Mouse (Mus musculus): ENCODE data around the gene Spi1. TPM values are rescaled to one million over a fixed set of nuclear protein-coding genes. Genes with fewer than 3 reads are reported as not detected.
"Not testable (repeated sequence)": the region's sequence is repeated elsewhere in the genome, so short reads cannot be mapped to it uniquely, and the experiment has no call there.

Gene Spi1
- 37.8 and 54.1 TPM in 2 replicates for total RNA-seq (2015; ENCODE audit: low replicate concordance)
- 21.9 and 31.9 TPM in 2 replicates for total RNA-seq (2017; ENCODE audit: low replicate concordance)

DNA sequence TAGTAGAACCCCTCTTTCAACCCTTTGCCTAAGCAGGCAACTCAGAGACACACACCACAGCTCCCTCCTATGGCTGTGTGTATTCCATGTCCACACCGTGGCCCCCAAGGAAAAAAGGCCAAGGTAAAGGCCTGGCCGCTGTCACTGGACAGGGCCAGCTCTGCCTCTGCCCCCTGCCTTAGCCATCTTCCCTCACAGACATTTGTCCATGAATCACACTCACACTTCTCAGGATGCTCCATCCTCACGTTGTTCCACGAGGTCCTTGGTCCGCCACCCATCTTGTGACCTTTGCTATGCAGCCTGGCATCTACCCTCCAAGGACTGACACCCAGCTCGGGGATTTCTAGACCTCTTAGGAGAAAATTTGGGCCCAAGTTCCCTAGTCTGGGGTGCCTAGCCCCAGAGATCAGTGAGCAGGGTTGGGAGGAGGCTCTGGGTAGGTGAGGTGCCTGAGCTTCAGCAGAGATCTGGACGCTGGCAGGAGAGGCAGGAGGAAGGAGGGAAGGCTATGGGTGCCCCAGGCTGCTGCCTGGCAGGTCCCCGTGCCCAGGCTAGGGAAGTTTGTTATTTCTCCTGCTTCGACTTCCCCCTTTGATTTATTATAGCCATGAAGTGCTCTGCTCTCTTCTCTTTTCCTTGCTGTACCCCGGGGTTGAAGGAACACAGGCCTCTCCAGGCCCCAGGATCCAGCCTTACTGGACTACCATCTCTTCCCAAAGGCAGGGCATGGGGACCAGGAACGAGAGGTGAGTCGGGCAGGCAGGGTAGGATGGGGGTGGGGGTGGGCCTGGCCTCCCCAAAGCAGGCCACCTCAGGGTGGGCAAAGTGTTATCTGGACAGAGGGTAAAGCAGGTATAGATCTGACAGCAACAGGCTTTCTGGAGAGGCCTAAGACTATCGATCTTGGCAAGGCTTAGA lies at the start of gene Spi1:
Gene Spi1 (plus strand): TSS at position 616 of the 921 bp plus-strand sequence.
- no peak for ATAC-seq (replicated peaks; ENCODE audit: low FRiP score, poor library complexity, severe bottlenecking)

DNA sequence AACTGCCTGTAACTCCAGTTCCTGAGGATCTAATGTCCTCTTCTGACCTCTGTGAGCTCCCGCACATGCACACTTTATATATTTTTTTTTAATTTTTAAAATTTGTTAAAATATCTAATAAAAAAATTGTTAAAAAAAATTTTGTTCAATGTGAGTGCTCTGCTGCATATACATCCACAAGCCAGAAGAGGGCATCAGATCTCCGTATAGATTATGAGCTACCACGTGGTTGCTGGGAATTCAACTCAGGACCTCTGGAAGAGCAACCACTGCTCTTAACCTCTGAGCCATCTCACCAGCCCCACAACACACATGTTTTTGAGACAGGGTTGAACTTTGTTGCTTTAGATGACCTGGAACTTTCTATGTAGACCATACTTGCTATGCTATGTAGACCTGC lies 49.2 kb upstream of the Spi1 start:
- no peak for ATAC-seq (replicated peaks; ENCODE audit: low FRiP score, poor library complexity, severe bottlenecking)

DNA sequence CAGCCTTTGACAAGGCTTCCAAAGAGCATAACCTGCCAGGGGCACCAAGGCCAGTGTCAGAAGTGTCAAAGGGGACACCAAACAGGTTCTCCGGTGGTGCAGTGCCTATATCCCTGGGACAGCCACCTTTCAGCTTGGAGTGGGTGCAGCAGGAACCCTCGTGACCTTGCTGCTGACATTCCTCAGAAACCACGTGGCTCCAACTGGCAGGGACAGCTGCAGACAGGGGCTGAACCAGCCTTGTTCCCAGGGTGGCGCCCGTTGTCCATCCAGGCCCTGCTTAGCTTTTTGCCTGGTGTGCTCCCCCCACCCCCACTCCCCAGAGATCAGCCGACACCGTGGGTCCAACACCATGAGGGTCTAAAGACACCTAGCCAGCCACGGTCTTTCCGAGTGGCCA lies 46.8 kb upstream of the Spi1 start, which contains the start of gene Rapsn:
Gene Rapsn (plus strand): TSS at position 236 of the 400 bp plus-strand sequence.
- ATAC-seq (replicated peaks; ENCODE audit: low FRiP score, poor library complexity, severe bottlenecking) = no peak

DNA sequence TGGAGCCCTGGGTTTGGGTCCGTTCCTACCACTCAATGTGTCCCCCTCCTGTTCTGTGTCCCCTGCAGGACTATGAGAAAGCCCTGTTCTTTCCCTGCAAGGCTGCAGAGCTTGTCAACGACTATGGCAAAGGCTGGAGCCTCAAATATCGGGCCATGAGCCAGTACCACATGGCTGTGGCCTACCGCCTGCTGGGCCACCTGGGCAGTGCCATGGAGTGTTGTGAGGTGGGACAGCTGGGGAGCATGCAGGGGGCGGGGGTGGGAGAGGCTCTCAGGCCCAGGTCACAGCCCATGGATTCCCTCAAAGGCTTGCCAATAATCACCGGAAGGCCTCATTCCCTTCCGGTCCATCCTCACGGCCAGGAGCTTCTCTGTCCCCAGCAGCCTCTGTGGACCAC lies 40.4 kb upstream of the Spi1 start:
- ATAC-seq (replicated peaks; ENCODE audit: low FRiP score, poor library complexity, severe bottlenecking) = no peak

DNA sequence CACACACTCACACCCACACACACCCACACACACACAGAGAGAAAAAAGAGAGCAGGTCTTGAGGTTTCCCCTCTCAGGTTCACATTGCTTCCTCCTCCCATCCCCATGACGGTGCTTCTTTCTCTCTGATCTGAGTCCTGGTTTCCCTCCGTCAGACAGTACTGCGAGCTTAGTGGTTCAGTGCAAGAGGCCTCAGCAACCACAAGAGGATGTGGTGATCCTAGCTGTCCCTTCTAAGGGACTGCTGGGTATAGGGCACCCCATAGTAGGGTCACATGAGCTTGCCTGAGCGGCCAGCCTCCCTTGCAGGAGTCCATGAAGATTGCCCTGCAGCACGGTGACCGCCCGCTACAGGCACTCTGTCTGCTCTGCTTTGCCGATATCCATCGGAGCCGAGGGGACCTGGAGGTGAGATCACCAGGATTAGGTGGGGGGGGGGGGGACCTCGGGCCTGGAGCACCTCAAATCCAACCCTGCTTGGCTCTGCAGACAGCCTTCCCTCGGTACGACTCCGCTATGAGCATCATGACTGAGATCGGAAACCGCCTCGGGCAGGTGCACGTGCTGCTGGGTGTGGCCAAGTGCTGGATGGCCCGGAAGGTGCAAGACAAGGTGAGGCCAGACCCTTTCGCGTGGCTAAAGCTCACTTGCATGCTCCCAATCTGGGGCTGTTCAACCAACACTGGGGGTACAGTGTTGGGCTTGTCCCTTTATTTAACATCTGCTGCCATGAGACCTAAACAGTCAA lies 39.4 kb upstream of the Spi1 start:
- no peak for ATAC-seq (replicated peaks; ENCODE audit: low FRiP score, poor library complexity, severe bottlenecking)

DNA sequence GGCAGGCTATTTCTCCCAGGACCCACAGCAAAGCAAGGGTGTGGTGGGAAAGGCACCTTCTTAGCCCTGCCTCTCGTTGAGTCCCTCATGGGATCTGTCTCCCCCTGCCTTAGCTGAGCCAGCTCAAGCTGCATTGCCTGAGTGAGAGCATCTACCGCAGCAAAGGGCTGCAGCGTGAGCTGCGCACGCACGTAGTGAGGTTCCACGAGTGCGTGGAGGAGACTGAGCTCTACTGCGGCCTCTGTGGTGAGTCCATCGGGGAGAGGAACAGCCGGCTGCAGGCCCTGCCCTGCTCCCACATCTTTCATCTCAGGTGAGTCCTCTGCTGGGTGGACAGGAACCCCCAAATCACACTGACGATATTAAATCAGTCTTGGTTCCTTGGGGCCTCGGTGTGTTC lies 37.5 kb upstream of the Spi1 start:
- no peak for ATAC-seq (replicated peaks; ENCODE audit: low FRiP score, poor library complexity, severe bottlenecking)

DNA sequence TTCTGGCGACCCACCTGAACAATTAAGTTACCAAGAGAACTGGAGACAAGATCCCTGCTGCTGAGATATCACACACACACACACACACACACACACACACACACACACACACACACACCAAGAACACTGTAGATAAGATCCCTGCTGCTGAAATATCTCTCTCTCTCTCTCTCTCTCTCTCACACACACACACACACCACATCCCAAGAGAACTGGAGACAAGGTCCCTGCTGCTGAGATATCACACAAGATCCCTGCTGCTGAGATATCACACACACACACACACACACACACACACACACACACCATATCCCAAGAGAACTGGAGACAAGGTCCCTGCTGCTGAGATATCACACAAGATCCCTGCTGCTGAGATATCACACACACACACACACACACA lies 36.4 kb upstream of the Spi1 start:
- not testable (repeated sequence) for ATAC-seq (replicated peaks; ENCODE audit: low FRiP score, poor library complexity, severe bottlenecking)

DNA sequence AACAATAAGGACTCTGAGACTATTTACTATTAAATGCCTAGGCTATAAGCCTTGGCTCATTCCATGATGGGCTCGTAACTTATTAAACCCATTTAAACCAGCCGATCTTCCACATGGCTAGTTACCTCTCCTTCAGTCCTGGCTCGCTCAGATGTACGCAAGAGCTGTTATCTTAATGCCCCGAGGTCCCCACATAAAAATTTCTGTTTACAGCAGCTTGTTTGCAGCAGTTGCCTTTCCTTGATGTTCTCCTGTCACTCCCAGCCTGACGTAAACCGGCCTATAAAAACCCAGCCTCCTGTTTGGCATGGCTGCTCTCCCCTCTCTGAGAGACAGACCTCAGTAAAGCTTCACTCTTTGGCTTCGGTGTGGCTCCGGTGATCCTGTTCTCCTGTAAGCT lies 34.8 kb upstream of the Spi1 start:
- no peak for ATAC-seq (replicated peaks; ENCODE audit: low FRiP score, poor library complexity, severe bottlenecking)

DNA sequence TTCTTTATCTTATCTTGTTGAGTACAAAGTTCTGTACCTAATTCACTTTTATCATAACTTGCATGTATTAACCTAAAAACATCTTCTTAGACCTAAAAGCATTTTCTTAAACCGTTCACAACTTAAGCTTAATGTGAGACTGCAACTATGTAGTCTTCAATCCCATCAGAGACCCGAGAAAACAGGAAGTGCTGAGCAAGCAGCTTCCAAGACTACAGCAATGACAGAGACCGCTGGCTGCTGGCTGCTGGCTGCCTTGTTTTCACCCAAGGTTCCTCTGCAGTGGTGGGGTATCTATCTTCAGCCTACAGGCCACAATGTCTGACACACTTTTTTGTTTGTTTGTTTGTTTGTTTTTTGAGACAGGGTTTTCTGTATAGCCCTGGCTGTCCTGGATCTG lies 30.3 kb upstream of the Spi1 start:
- ATAC-seq (replicated peaks; ENCODE audit: low FRiP score, poor library complexity, severe bottlenecking) = no peak

DNA sequence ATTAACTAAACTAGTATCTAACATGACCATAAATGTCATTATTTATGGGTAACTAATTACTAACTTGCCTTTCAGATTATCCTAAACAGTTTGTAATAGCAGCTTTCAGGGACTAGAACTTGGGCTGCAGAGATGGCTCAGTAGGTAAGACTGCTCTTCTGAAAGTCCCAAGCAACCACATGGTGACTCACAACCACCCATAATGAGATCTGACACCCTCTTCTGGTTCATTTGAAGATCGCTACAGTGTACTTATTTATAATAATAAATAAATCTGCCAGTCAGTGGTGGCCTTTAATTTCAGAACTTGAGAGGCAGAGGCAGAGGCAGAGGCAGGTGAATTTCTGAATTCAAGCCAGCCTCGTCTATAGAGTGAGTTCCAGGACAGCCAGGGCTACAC lies 29.4 kb upstream of the Spi1 start:
- ATAC-seq (replicated peaks; ENCODE audit: low FRiP score, poor library complexity, severe bottlenecking) = no peak

DNA sequence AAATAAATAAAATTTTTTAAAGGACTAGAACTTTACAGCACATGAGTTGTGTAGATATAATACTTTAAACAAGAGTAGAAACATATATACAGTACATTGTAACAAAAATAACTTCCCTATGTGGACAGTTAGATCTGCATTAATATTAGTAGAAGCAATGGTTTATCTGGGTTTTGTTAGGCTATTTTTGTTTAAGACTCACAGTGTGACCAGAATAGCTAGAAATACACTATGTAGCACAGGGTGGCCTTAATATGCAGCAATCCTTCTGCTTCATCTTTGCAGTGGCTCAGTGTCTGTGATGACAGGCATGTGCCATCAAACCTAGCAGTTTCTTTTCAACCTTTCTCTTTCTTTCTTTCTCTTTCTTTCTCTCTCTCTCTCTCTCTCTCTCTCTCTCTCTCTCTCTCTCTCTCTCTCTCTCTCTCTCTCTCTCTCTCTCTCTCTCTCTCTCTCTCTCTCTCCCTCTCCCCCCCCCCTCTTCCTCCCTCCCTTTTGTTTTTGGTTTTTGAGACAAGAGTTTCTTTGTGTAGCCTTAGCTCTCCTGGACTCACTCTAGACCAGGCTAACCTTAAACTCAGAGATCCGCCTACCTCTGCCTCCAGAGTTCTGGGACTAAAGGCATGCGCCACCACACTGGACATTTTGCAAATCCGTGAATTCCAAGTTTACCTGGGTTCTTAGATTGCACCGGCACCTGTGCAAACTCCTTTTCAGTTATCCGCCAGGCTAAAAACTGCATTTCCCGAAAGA lies 28.8 kb upstream of the Spi1 start:
- no peak for ATAC-seq (replicated peaks; ENCODE audit: low FRiP score, poor library complexity, severe bottlenecking)

DNA sequence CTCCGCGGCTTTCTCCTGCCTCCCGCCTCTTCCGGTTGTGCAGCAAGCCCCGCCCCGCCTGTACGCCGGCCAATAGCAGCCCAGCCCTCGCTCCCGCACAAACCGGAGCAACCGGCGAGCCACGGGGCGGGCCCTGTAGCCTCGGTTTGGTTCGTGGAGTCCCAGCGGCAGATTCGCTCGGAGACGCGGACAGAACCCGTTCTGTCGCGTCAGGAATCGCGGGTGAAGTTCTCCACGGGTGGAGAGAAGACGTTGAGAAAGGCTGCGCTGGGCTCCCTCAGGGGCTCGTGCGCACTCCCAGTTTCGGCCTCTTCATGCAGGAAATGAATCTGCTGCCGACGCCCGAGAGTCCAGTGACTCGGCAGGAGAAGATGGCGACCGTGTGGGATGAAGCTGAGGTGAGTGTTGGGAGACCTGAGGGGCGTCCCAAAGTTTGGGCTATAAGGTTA lies 28.2 kb upstream of the Spi1 start, which contains the start of gene Psmc3:
Gene Psmc3 (plus strand): TSS at position 76 of the 449 bp plus-strand sequence.
- ATAC-seq (replicated peaks; ENCODE audit: low FRiP score, poor library complexity, severe bottlenecking) = peak; percentile 99

DNA sequence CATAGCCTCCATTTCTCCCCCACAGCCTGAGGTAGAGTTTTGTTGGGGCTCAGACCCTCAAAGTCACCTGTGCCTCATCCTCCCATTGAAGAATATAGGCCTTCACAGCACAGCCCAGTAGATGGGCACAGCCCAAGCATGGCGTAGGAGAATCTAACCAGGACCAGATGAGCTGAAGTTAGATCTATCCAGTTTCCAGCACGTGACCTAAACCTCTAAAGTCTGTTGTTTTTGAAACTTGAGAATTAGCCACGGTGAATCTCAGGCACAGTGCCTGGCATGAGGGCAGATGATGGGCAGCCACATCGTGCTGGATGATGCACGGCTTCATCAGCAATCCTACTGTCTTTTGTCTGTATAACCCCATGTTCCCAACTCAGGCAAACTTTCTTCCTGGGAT lies 23.8 kb upstream of the Spi1 start:
- no peak for ATAC-seq (replicated peaks; ENCODE audit: low FRiP score, poor library complexity, severe bottlenecking)

DNA sequence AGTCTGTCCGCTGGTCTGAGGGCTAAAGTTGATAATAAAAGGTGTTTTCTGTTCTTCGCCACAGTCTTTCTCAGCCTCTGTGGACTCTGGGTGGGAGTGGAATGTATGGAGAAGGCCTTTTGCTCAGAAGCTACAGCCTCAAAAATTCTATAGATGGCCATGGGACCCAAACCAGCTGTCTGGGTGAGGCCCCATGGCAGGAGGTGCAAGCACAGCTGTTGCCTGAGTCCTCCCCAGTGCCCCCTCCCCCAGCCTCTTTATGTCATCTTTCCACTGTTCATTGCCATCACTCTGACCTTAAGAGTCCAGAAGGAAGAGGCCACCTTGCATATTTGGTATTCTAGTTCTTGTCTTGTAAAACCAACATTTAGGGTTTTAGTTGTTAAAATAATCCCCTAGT lies 22.8 kb upstream of the Spi1 start:
- ATAC-seq (replicated peaks; ENCODE audit: low FRiP score, poor library complexity, severe bottlenecking) = no peak

DNA sequence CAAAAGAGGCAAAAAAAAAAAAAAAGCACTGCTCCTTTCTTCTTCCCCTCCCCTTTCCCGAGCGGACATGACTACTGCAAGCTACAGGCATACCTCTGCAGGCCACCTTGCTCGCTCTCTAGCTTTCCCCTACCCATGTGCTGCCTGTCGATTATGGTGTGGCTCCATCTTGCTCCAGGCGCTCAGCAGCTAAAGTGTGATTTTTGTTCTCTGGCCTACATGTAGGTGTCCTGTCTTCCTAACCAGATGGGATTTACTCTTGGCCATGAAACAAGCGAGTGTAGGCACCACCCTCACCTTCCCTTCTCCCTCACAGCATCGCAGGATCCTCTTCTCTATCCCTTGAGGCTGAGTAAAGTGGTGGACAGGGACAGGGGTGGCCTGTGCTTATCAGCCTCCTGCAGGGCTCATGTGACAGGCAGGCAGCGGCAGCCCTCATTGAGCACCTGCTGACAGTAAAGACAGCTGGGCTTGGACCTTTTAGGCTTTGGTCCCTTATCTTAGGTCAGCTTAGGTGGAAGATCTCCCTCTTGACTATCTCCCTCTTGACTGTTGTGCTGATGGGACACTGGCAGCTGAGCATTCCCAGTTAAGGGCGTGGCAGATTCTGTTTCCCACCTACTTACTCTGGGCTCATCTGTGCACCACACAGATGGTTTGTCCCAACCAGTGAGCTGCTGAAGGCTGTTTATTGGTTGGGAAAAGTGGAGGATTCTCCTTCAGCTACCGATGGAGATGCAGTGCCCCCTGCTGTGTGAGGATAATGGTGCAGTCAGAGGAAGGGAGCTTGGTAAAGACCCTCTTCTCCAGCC lies 21.4 kb upstream of the Spi1 start:
- peak; percentile 83 for ATAC-seq (replicated peaks; ENCODE audit: low FRiP score, poor library complexity, severe bottlenecking)

DNA sequence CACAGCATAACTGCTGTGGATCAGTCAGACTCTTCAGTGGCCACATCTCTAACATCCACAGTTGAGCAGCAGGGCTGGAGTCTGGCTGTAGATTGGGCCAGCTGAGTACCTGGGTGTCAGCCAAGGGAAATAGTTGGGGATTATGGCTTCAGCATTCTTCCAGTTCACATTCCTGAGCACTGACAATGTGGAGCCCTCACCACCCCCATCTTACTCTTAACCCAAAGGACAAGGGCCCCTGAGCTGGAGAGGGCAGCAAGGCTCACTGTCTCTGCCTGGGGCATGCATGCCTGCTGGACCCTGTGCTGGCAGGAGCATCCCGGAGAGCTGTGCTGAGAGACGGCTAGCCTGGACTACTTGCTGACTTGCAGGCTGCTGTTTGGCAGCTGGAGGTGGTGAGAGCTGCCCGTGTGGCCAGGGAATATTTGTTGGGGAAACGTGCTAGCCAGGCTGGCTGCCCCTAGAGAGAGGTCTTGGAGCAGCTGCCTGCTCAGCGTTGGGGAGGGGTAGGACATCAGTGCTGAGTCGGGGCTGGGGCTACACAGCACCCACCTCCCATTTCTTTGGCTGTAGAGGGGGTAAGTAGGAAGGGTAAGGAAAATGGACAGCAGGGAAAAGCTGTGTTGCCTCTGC lies 20.2 kb upstream of the Spi1 start:
- ATAC-seq (replicated peaks; ENCODE audit: low FRiP score, poor library complexity, severe bottlenecking) = no peak

DNA sequence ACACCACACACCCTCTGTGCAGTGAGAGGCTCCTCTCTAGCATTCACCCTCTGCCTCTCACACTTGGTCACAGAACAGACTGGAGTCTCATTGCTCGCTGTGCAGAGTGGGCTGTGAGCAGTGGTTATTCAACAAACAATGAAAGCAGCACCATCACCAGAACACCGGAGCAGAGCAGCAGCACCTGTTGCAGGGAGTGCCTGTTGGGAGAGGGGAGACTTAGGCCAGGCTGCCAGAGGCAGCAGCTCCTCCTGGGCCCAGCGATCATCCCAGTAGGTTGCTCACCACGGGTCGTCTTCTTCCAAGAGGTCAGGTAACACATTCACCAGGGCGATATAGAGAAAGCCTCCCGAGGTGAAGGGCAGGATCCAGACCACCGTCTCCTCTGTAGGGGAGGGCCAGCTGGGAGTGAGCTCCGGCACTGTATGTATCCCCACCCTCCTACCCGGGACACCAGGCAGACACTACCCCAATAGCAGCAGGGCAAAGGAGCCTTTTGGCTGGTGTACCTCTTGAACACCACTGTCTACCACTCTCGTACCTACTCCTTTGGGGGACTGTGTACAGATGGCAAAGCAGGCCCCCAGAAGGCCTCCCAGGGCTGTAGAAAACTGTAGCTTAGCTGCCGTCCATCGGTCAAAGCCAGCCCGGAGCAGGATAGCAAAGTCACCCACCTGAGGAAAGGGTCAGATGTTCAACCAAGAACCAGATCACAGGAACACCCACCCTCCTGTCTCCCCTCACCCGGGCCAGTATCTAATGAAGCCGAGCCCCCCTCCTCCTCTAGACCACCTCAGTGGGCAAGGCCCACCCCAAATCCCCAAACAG lies 19.2 kb upstream of the Spi1 start:
- no peak for ATAC-seq (replicated peaks; ENCODE audit: low FRiP score, poor library complexity, severe bottlenecking)

DNA sequence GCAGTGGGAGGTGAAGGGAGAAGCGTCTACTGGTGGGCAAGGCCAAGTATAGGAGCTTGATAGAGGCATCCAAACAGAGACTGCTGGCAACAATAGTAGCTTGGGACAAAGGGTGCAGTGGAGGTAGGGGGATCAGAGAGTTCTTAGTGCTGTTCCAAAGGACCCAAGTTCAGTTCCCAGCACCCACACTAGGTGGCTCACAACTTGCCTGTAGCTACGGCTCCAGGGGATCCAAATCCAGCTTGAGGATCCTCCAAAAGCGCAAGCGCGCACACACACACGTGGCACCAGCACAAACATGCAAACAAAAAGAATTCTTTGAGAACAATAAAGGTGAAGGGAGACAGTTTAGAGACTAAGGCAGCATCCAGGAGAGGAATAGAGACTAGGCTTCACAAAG lies 18.0 kb upstream of the Spi1 start:
- no peak for ATAC-seq (replicated peaks; ENCODE audit: low FRiP score, poor library complexity, severe bottlenecking)

Measured in erythroid progenitor cell, adult 5-6 weeks (primary cell).